Mouse (Mus musculus): ENCODE data around the gene Ptpn21.

Ptpn21 gene

DNA sequence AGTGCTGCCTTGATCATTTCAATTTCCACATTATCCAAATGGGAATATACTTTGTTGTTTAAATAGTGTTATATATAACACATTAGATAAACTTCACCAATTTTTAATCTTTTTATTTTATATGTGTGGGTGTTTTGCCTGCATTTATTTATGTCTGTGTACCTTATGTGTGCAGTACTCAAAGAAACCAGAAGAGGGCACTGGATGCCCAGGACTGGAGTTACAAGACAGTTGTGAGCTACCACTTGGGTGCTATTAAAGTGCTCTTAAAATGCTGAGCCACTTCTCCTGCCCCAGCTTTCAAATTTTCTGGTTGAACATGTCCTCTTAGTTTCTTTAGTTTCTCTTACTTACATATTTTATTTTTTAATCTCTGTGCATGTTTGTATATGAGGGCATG, 92.4 kb downstream of the Ptpn21 start:
- DNase-seq: no peak

DNA sequence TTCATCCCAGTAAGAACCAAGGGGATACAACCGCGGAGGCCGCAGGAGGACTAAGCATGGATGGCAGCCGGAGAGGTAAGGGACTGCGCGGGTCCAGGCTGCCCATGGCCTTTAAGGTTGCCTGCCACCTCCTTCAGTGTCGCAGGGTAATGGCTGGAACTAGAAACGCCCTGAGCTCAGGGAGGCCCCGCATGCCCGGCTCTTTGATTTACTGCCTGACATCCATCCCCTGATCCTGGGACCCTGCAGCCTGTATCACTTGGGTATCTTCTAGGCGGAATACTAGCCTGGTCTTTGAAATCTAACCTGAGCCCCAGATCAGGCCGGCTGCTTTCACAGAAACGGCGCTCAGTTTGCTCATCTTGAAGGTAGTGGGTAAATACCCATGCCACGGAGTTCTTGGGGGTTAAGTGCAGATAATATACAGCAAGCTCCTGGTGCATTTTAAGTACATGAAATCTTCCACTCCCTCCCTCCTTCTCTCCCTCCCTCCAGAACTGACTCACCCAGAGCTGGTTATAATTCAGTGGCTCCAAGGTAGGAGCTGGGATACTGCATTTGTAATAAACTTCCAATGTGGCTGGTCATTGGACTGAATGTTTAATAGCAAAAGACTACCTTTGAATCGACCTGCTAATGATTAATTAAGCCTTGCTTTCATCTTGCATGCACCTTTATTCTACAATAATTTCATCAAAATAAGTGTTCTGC, 108.8 kb downstream of the Ptpn21 start:
- DNase-seq: no peak

DNA sequence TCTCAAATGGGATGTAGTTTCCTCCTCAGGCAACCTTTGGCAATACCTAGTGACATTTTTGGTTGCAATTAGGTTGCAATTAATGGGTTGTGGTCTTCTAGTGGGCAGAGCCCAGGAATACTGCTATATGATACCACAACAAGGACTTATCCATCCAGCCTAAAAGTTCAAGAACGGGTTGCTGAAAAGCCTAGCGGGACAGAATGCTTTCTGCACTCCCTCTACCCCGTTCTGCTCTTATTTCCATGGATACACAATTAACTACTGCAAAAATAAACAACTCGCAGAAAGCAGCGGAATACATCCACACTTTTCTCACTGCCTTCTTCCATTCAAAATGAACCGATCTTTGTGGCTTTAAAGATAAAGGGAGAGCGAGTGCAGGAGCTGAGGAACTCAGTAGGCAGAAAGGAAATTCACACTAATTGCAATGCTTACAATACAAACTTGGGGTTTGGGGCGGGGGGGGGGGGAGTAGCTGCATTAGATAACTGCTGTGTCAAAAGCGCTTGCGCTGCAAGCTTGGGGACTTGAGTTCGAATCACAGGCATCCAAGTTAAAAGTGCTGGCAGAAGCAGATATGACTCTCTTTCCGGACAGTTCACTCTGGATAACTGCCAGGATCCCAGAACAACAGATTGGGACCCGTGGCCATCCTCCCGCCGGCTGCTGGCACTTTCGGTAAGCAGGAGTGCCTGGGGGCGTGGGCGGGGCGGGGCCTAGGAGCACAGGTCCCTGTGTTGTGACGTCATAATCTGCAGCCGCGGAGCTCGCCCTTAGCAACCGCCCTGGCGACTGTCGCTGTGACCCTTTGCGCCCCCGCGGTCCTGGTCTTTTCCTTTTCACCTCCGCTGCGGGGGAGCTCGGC, 109.6 kb downstream of the Ptpn21 start, which contains the start of gene Spata7:
Gene Spata7 (plus strand): TSS at position 766 of the 868 bp plus-strand sequence.
- DNase-seq: peak; percentile 90 to 92
